Mouse (Mus musculus) bone marrow, adult 2 months (tissue): ENCODE results near the gene 1700016H13Rik. TPM values are rescaled to one million over a fixed set of nuclear protein-coding genes. Genes with fewer than 3 reads are reported as not detected.

Experiments
- H3K27ac ChIP-seq: fragments of 200-500 bp; 2 replicates; pipeline ENCODE4 v1.5.1; 2012; ENCODE audit warnings: low read depth, mild to moderate bottlenecking, control low read depth, inconsistent platforms, low read length; ENCODE audit not compliant: control insufficient read depth, poor library complexity, insufficient read depth
- H3K4me1 ChIP-seq: fragments of 200-500 bp; 2 replicates; pipeline ENCODE4 v1.6.1; 2011; ENCODE audit warnings: low read length; ENCODE audit not compliant: control insufficient read depth, insufficient read depth
- H3K4me3 ChIP-seq: fragments of 200-500 bp; replicated peaks from 2 replicates; pipeline ENCODE3; 2011; ENCODE audit warnings: mild to moderate bottlenecking, low read depth, low read length, control low read depth; ENCODE audit not compliant: control insufficient read depth
- CTCF ChIP-seq: fragments of 200-500 bp; IDR thresholded peaks from 2 replicates; pipeline ENCODE4 v1.5.1; 2011; ENCODE audit warnings: low read length, control low read depth; ENCODE audit not compliant: control insufficient read depth, insufficient read depth
- POLR2A ChIP-seq: fragments of 200-500 bp; IDR thresholded peaks from 2 replicates; pipeline ENCODE4 v1.6.1; 2011; ENCODE audit warnings: low read depth, mild to moderate bottlenecking, control low read depth, low read length, borderline replicate concordance; ENCODE audit not compliant: control insufficient read depth
- WGBS: fragments of 180-500 bp; shearing (Covaris S2); methylation state at CpG from one replicate; pipeline ENCODE4 v1.1.7; 2018; 5-methylcytosine and 5-hydroxymethylcytosine counted together
- polyA plus RNA-seq: library from polyadenylated mRNA; stranded (reverse); fragments of >200 nt; gene quantifications from 2 replicates; pipeline ENCODE4 v1.2.4, GENCODE M21; 2011; ENCODE audit warnings: low replicate concordance; ENCODE audit not compliant: missing spikeins, insufficient read depth, insufficient read length

Gene 1700016H13Rik
- polyA plus RNA-seq: not detected in 2 replicates

- 3% methylated on average over 53 of the region's 56 CpGs for WGBS
- no peak for TF ChIP-seq POLR2A
- TF ChIP-seq CTCF: peak; percentile 61
Observed at GRCm38 (mm10) chr5:103655346-103656118, at the start of gene 1700016H13Rik. Gene 1700016H13Rik, minus strand, starts transcription at chr5:103656010.

GRCm38 (mm10) chr5:103705331-103705730 is 49.5 kb upstream of the 1700016H13Rik start:
- 79% methylated on average over 4 of the region's 4 CpGs for WGBS
- no peak for TF ChIP-seq CTCF
- no peak overlapping the region for H3K27ac ChIP-seq

More at GRCm38 (mm10) chr5:103655346-103656118, at the start of gene 1700016H13Rik:
- no peaks in the 10 kb centered on the region for H3K4me1 ChIP-seq
- peak within 1 kb of the TSS; percentile 53 for H3K4me3 ChIP-seq
- H3K27ac ChIP-seq: no peak within 1 kb of the TSS

GRCm38 (mm10) chr5:103702527-103702926 is 46.7 kb upstream of the 1700016H13Rik start:
- no peak overlapping the region for H3K27ac ChIP-seq
- H3K4me3 ChIP-seq: no peak overlapping the region
- H3K4me1 ChIP-seq: peaks cover 6% of the 10 kb centered on the region
- WGBS: 10% methylated on average over 6 of the region's 6 CpGs
- TF ChIP-seq CTCF: no peak
- TF ChIP-seq POLR2A: no peak

More at GRCm38 (mm10) chr5:103705331-103705730, 49.5 kb upstream of the 1700016H13Rik start:
- Histone ChIP-seq H3K4me3 (no peak overlapping the region), H3K4me1 (peaks cover 4% of the 10 kb centered on the region)

GRCm38 (mm10) chr5:103701466-103701865 is 45.7 kb upstream of the 1700016H13Rik start:
- H3K4me1 ChIP-seq: peaks cover 6% of the 10 kb centered on the region
- peak; percentile 62 for TF ChIP-seq CTCF
- no peak for TF ChIP-seq POLR2A
- no peak overlapping the region for H3K27ac ChIP-seq
- H3K4me3 ChIP-seq: no peak overlapping the region
- WGBS: 74% methylated on average over 3 of the region's 3 CpGs

- Histone ChIP-seq H3K4me1 (peaks cover 6% of the 10 kb centered on the region), H3K4me3 (no peak overlapping the region), H3K27ac (0 out of 2 replicates have a peak overlapping the region, but pooled peaks have one; percentile 15)
- TF ChIP-seq POLR2A: no peak
- TF ChIP-seq CTCF: no peak
- WGBS: 49% methylated on average over 2 of the region's 2 CpGs
Observed at GRCm38 (mm10) chr5:103700661-103701060, 44.9 kb upstream of the 1700016H13Rik start.

GRCm38 (mm10) chr5:103699537-103699936 is 43.7 kb upstream of the 1700016H13Rik start:
- Histone ChIP-seq H3K27ac (no peak overlapping the region; the same call in 1 of the 2 replicates), H3K4me3 (no peak overlapping the region), H3K4me1 (peaks cover 6% of the 10 kb centered on the region)
- whole genome bisulfite sequencing: 51% methylated on average over 4 of the region's 4 CpGs
- TF ChIP-seq POLR2A (no peak), CTCF (no peak)

- WGBS: 49% methylated on average over 4 of the region's 4 CpGs
- H3K4me1 ChIP-seq: peaks cover 6% of the 10 kb centered on the region
- TF ChIP-seq CTCF: no peak
- no peak for TF ChIP-seq POLR2A
- H3K4me3 ChIP-seq: no peak overlapping the region
- H3K27ac ChIP-seq: no peak overlapping the region
Observed at GRCm38 (mm10) chr5:103698577-103698976, 42.8 kb upstream of the 1700016H13Rik start.

- Histone ChIP-seq H3K4me3 (no peak overlapping the region), H3K4me1 (peaks cover 6% of the 10 kb centered on the region), H3K27ac (no peak overlapping the region; the same call in 1 of the 2 replicates)
- 29% methylated on average over 5 of the region's 5 CpGs for WGBS
- TF ChIP-seq POLR2A: no peak
- TF ChIP-seq CTCF: no peak
Observed at GRCm38 (mm10) chr5:103697875-103698491, 42.2 kb upstream of the 1700016H13Rik start.

- no peak overlapping the region for H3K27ac ChIP-seq
- no peak for TF ChIP-seq CTCF
- TF ChIP-seq POLR2A: no peak
- peak overlapping the region; percentile 5 for H3K4me3 ChIP-seq
- WGBS: 17% methylated on average over 6 of the region's 6 CpGs
- peaks cover 2% of the 10 kb centered on the region for H3K4me1 ChIP-seq
Observed at GRCm38 (mm10) chr5:103694094-103694493, 38.3 kb upstream of the 1700016H13Rik start.
